Mouse (Mus musculus) ovary, adult 18-20 months (tissue): ENCODE measurements around the gene Crcp.

Experiments used
- DNase-seq: peaks from one replicate; pipeline ENCODE4 v3.0.0; 2022; ENCODE audit warnings: low spot score, mixed read lengths

The Crcp gene

DNA sequence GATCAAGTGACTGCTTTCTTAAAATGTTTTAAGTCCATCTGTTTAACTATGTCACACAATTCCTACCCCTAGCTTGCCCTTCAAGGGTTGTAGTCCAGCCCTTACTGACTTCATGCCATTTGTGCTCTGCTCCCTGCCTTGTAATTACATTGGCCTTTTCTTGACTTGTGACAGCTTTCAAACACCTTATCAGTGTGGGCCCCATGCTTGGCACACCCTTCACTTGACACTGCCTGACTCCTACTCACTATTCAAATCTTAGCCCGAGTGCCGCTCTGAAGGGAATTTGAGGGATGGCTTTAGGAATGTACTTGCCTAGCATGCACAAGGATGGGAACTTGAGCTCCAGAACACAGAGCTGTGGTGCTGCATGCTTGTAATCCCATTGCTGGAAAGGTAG lies 68.7 kb downstream of the Crcp start:
- DNase-seq = no peak

DNA sequence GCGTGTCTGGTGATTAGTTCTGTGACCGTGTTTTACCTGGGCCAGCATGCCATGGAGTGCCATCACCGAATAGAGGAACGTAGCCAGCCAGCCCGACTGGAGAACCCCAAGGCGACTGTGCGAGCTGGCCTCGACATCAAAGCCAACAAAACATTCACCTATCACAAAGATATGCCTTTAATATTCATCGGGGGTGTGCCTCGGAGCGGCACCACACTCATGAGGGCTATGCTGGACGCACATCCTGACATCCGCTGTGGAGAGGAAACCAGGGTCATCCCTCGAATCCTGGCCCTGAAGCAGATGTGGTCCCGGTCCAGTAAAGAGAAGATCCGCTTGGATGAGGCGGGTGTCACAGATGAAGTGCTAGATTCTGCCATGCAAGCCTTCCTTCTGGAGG lies 72.6 kb downstream of the Crcp start:
- DNase-seq = no peak

DNA sequence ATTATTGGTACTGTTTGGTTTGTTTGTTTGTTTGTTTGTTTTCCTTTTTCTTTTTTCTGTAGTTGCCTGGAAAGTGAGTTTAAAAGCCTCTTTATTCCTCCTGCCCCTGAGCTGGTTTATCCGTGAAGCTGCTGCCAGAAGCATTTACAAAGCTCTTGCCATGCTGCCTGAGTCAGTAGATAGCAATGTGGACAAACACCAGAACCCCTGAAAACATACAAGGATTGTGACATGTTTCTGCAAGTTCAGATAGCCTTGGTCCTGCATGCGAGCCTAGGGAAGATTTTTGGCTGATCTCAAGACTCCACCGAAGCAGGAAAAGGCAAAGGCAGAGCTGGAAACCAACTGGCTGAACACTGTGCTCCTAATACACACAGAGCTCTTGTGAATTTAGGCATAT lies 80.3 kb downstream of the Crcp start:
- DNase-seq = no peak
